Mouse (Mus musculus): ENCODE results near the gene Glis1.

- TF ChIP-seq POLR2A (IDR thresholded peaks at IDR 0.05; ENCODE audit: control insufficient read depth, low read depth, low read length) (no peak), CTCF (IDR thresholded peaks at IDR 0.05; ENCODE audit: control insufficient read depth, insufficient read depth, insufficient replicate concordance, low read depth, low read length) (no peak)
Observed at GRCm38 (mm10) chr4:107426631-107427030, 7.8 kb upstream of the Glis1 start.

Measured in testis, adult 2 months (tissue).